Mouse (Mus musculus): ENCODE data around the gene Slc24a3. TPM values are rescaled to one million over a fixed set of nuclear protein-coding genes. Genes with fewer than 3 reads are reported as not detected.

Gene Slc24a3
- polyA plus RNA-seq, 1 experiment from 2014 or later, result 3.1 TPM

DNA sequence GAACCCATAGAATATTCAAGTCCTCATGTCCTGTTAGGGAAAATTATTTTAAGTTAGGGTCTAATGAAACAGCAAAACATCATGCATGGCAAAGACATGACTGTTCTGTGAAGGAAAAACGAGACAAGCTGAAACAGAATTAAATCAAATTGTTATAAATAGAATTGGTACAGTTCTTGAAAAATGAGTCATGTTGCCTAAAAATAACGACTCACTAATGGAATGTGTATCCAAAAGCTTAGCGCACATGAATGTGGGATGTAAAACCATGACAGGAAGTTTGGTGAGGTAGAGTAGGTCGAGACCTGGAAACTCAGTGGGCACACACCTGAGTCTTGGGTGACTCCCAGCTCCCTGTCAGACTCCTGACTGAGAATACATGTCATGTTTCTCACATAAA, 502.6 kb downstream of the Slc24a3 start:
- no peak overlapping the region for H3K4me2 ChIP-seq (ENCODE audit: low read length)
- no peaks in the 10 kb centered on the region for H3K36me3 ChIP-seq (ENCODE audit: control insufficient read depth, insufficient read depth, low read length)
- no peak for DNase-seq (ENCODE audit: low spot score)
- no peak for ATAC-seq
- H3K4me3 ChIP-seq (ENCODE audit: low read depth, low read length), result no peak overlapping the region
- 85% methylated on average over 4 of the region's 4 CpGs for WGBS
- peaks cover 4% of the 10 kb centered on the region; the same call in 1 of the 2 replicates for H3K4me1 ChIP-seq (ENCODE audit: control insufficient read depth, insufficient read depth, low read length)
- H3K27me3 ChIP-seq (replicated peaks; ENCODE audit: control insufficient read depth, insufficient read depth, low read length), result no peaks in the 10 kb centered on the region
- H3K27ac ChIP-seq (ENCODE audit: low read depth, low read length), result no peak overlapping the region
- H3K9ac ChIP-seq (ENCODE audit: low read length), result no peak overlapping the region
- H3K9me3 ChIP-seq (replicated peaks; ENCODE audit: control insufficient read depth, low read length), result no peaks in the 10 kb centered on the region

GRCm38 (mm10) chr2:145674496-145675141, 507.1 kb downstream of the Slc24a3 start:
- peak; percentile 21 for DNase-seq (ENCODE audit: low spot score)
- no peaks in the 10 kb centered on the region for H3K36me3 ChIP-seq (ENCODE audit: control insufficient read depth, insufficient read depth, low read length)
- peaks cover 8% of the 10 kb centered on the region; the same call in 1 of the 2 replicates for H3K4me1 ChIP-seq (ENCODE audit: control insufficient read depth, insufficient read depth, low read length)
- H3K9ac ChIP-seq (ENCODE audit: low read length), result peak overlapping the region; percentile 71
- no peaks in the 10 kb centered on the region for H3K27me3 ChIP-seq (replicated peaks; ENCODE audit: control insufficient read depth, insufficient read depth, low read length)
- no peak overlapping the region for H3K27ac ChIP-seq (ENCODE audit: low read depth, low read length)
- H3K9me3 ChIP-seq (replicated peaks; ENCODE audit: control insufficient read depth, low read length), result no peaks in the 10 kb centered on the region
- WGBS, result 3% methylated on average over 23 of the region's 23 CpGs
- ATAC-seq, result peak; percentile 43
- H3K4me3 ChIP-seq (ENCODE audit: low read depth, low read length), result peak overlapping the region; percentile 57
- peak overlapping the region; percentile 89 for H3K4me2 ChIP-seq (ENCODE audit: low read length)

GRCm38 (mm10) chr2:145675142-145675755, 507.7 kb downstream of the Slc24a3 start, which contains the start of gene Rin2:
Rin2 (plus strand) TSS chr2:145675215.
- Histone ChIP-seq H3K27ac (ENCODE audit: low read depth, low read length) (0 out of 2 replicates have a peak within 1 kb of the TSS, but pooled peaks have one; percentile 27), H3K4me2 (ENCODE audit: low read length) (peak within 1 kb of the TSS; percentile 89), H3K4me1 (ENCODE audit: control insufficient read depth, insufficient read depth, low read length) (peaks cover 8% of the 10 kb centered on the region; the same call in 1 of the 2 replicates), H3K9me3 (replicated peaks; ENCODE audit: control insufficient read depth, low read length) (no peaks in the 10 kb centered on the region), H3K27me3 (replicated peaks; ENCODE audit: control insufficient read depth, insufficient read depth, low read length) (no peaks in the 10 kb centered on the region), H3K9ac (ENCODE audit: low read length) (peak within 1 kb of the TSS; percentile 71), H3K4me3 (ENCODE audit: low read depth, low read length) (peak within 1 kb of the TSS; percentile 57), H3K36me3 (ENCODE audit: control insufficient read depth, insufficient read depth, low read length) (no peaks in the 10 kb centered on the region)
- ATAC-seq (peak; percentile 89), DNase-seq (ENCODE audit: low spot score) (peak; percentile 80)
- WGBS, result under 1% methylated on average over 33 of the region's 33 CpGs

DNA sequence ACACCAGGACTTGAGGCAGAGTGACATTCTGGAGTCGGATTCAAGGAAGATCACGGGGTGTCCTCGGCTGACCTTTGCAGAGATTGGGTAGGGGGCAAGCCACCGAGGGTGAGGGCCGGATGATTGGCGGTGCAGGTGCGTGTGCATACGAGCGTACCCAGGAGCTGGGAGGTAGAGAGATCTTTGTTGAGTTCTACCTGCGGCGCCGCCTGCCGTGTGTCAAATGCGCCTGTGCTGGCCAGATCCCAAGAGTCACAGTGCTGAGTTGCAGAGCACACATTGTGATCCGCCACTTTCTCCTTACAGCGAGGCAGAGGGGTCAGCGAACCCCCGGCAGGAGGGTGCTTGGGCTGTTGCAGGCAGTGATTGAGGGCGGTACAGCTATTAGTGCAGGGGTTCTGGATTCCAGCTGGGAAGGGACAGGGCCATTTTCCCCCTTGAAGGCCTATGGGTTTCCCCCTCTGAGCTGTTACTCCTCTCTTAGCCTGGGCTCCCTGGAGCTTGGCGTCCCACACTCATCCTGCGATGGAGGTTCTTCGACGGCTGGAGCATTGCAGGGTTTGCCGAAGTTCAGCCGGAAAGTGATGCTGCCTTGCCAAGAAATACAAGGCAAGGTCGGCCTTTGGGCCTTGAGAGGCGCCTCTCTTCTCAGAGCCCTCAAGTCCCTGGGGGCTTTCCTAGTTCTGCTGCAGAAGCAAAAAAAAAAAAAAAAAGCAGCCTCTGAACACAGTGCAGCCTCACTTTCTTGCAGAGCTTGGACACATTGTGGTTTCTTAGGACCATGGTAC, 508.4 kb downstream of the Slc24a3 start:
- 11% methylated on average over 27 of the region's 27 CpGs for WGBS
- peak overlapping the region; percentile 89 for H3K4me2 ChIP-seq (ENCODE audit: low read length)
- no peaks in the 10 kb centered on the region for H3K27me3 ChIP-seq (replicated peaks; ENCODE audit: control insufficient read depth, insufficient read depth, low read length)
- 0 out of 2 replicates have a peak overlapping the region, but pooled peaks have one; percentile 27 for H3K27ac ChIP-seq (ENCODE audit: low read depth, low read length)
- peak; percentile 51 for ATAC-seq
- H3K4me3 ChIP-seq (ENCODE audit: low read depth, low read length), result peak overlapping the region; percentile 57
- no peaks in the 10 kb centered on the region for H3K9me3 ChIP-seq (replicated peaks; ENCODE audit: control insufficient read depth, low read length)
- no peaks in the 10 kb centered on the region for H3K36me3 ChIP-seq (ENCODE audit: control insufficient read depth, insufficient read depth, low read length)
- H3K4me1 ChIP-seq (ENCODE audit: control insufficient read depth, insufficient read depth, low read length), result peaks cover 8% of the 10 kb centered on the region; the same call in 1 of the 2 replicates
- peak; percentile 53 for DNase-seq (ENCODE audit: low spot score)
- H3K9ac ChIP-seq (ENCODE audit: low read length), result peak overlapping the region; percentile 71

DNA sequence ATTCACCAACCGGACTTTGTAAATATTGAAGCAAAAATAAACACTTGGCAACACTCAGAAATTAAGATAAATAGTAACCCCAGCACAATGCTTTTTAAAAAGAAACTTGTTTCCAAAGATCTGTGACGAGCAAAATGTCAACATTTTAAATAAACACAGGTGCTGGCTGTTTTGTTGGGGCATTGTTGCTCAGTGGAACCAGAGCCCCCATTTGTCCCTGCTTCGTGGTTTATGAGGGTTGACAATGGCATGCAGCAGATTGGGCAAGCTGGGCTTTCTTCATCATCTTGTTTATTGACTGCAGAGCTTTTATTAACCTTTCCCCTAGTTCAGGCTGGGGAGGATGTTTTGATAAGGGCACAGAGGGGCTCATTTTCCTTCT, 509.0 kb downstream of the Slc24a3 start:
- no peaks in the 10 kb centered on the region for H3K9me3 ChIP-seq (replicated peaks; ENCODE audit: control insufficient read depth, low read length)
- H3K4me3 ChIP-seq (ENCODE audit: low read depth, low read length), result no peak overlapping the region; the same call in 1 of the 2 replicates
- ATAC-seq (no peak), DNase-seq (ENCODE audit: low spot score) (no peak)
- no peaks in the 10 kb centered on the region for H3K36me3 ChIP-seq (ENCODE audit: control insufficient read depth, insufficient read depth, low read length)
- 77% methylated on average over 3 of the region's 3 CpGs for WGBS
- H3K9ac ChIP-seq (ENCODE audit: low read length), result no peak overlapping the region
- H3K27me3 ChIP-seq (replicated peaks; ENCODE audit: control insufficient read depth, insufficient read depth, low read length), result no peaks in the 10 kb centered on the region
- H3K4me1 ChIP-seq (ENCODE audit: control insufficient read depth, insufficient read depth, low read length), result peaks cover 8% of the 10 kb centered on the region; the same call in 1 of the 2 replicates
- peak overlapping the region; percentile 89; the same call in 1 of the 2 replicates for H3K4me2 ChIP-seq (ENCODE audit: low read length)
- H3K27ac ChIP-seq (ENCODE audit: low read depth, low read length), result no peak overlapping the region

- H3K4me2 ChIP-seq (ENCODE audit: low read length), result no peak overlapping the region
- DNase-seq (ENCODE audit: low spot score) (no peak), ATAC-seq (no peak)
- no peak overlapping the region for H3K9ac ChIP-seq (ENCODE audit: low read length)
- no peaks in the 10 kb centered on the region for H3K27me3 ChIP-seq (replicated peaks; ENCODE audit: control insufficient read depth, insufficient read depth, low read length)
- H3K4me1 ChIP-seq (ENCODE audit: control insufficient read depth, insufficient read depth, low read length), result peaks cover 8% of the 10 kb centered on the region; the same call in 1 of the 2 replicates
- no peak overlapping the region for H3K4me3 ChIP-seq (ENCODE audit: low read depth, low read length)
- 88% methylated on average over 2 of the region's 2 CpGs for WGBS
- no peak overlapping the region for H3K27ac ChIP-seq (ENCODE audit: low read depth, low read length)
- H3K9me3 ChIP-seq (replicated peaks; ENCODE audit: control insufficient read depth, low read length), result no peaks in the 10 kb centered on the region
- H3K36me3 ChIP-seq (ENCODE audit: control insufficient read depth, insufficient read depth, low read length), result no peaks in the 10 kb centered on the region
These were observed 509.4 kb downstream of the Slc24a3 start for GRCm38 (mm10) chr2:145676936-145677335.

GRCm38 (mm10) chr2:145680141-145680540, 512.6 kb downstream of the Slc24a3 start:
- WGBS, result 87% methylated on average over 2 of the region's 2 CpGs
- Histone ChIP-seq H3K4me1 (ENCODE audit: control insufficient read depth, insufficient read depth, low read length) (peaks cover 4% of the 10 kb centered on the region; the same call in 1 of the 2 replicates), H3K27ac (ENCODE audit: low read depth, low read length) (no peak overlapping the region)

DNA sequence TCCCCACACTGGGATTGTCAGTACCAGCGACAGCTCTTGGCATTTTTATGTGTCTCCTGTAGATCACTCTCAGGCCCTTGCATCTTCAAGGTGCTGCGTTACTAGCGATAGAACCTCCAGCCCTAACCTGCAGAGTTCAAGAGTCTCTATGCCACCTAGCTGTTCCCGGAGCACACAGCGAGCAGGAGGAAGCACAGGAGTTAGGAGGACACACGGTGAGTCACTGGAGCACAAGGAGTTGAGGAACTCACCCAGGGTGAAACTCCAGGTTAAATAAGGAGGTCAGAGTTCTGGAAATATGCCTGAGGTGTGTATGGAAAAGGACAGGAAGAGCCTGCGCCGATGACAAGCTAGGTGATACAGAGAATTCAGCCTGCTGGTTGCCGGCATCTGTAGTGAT, 513.2 kb downstream of the Slc24a3 start:
- no peak overlapping the region for H3K9ac ChIP-seq (ENCODE audit: low read length)
- H3K4me3 ChIP-seq (ENCODE audit: low read depth, low read length), result no peak overlapping the region
- no peaks in the 10 kb centered on the region for H3K36me3 ChIP-seq (ENCODE audit: control insufficient read depth, insufficient read depth, low read length)
- H3K4me1 ChIP-seq (ENCODE audit: control insufficient read depth, insufficient read depth, low read length), result peaks cover 3% of the 10 kb centered on the region; the same call in 1 of the 2 replicates
- no peaks in the 10 kb centered on the region for H3K27me3 ChIP-seq (replicated peaks; ENCODE audit: control insufficient read depth, insufficient read depth, low read length)
- 83% methylated on average over 9 of the region's 9 CpGs for WGBS
- no peak overlapping the region for H3K27ac ChIP-seq (ENCODE audit: low read depth, low read length)
- DNase-seq (ENCODE audit: low spot score), result no peak
- no peaks in the 10 kb centered on the region for H3K9me3 ChIP-seq (replicated peaks; ENCODE audit: control insufficient read depth, low read length)
- H3K4me2 ChIP-seq (ENCODE audit: low read length), result no peak overlapping the region
- no peak for ATAC-seq

More at GRCm38 (mm10) chr2:145680141-145680540, 512.6 kb downstream of the Slc24a3 start:
- Histone ChIP-seq H3K4me2 (ENCODE audit: low read length) (no peak overlapping the region), H3K4me3 (ENCODE audit: low read depth, low read length) (no peak overlapping the region), H3K36me3 (ENCODE audit: control insufficient read depth, insufficient read depth, low read length) (no peaks in the 10 kb centered on the region), H3K9me3 (replicated peaks; ENCODE audit: control insufficient read depth, low read length) (no peaks in the 10 kb centered on the region), H3K27me3 (replicated peaks; ENCODE audit: control insufficient read depth, insufficient read depth, low read length) (no peaks in the 10 kb centered on the region), H3K9ac (ENCODE audit: low read length) (no peak overlapping the region)
- no peak for DNase-seq (ENCODE audit: low spot score)
- no peak for ATAC-seq
